Mouse (Mus musculus) forebrain, embryonic 10.5 days (tissue): Measurements from ENCODE around the gene Sdhd. TPM values are rescaled to one million over a fixed set of nuclear protein-coding genes. Genes with fewer than 3 reads are reported as not detected.

Experiments used
- DNase-seq: peaks from one replicate; pipeline ENCODE4 v3.0.0-alpha.2; 2017; ENCODE audit warnings: low spot score; ENCODE audit errors: extremely low spot score
- H3K27ac ChIP-seq: fragments of 300-500 bp; sonication (generic); 2 replicates; pipeline ENCODE4 v1.5.1; 2016; ENCODE audit warnings: mild to moderate bottlenecking
- H3K27me3 ChIP-seq: fragments of 300-500 bp; sonication (generic); 2 replicates; pipeline ENCODE4 v1.6.1; 2016; ENCODE audit warnings: mild to moderate bottlenecking; ENCODE audit not compliant: poor library complexity, severe bottlenecking
- H3K36me3 ChIP-seq: fragments of 300-500 bp; sonication (generic); replicated peaks from 2 replicates; pipeline ENCODE4 v1.6.1; 2016; ENCODE audit warnings: mild to moderate bottlenecking, moderate library complexity
- H3K4me1 ChIP-seq: fragments of 300-500 bp; sonication (generic); 2 replicates; pipeline ENCODE4 v1.6.1; 2016
- H3K4me3 ChIP-seq: fragments of 300-500 bp; sonication (generic); 2 replicates; pipeline ENCODE4 v1.5.1; 2016; ENCODE audit warnings: mild to moderate bottlenecking, moderate library complexity
- H3K9me3 ChIP-seq: fragments of 300-500 bp; sonication (generic); 2 replicates; pipeline ENCODE4 v1.6.1; 2016; ENCODE audit warnings: mild to moderate bottlenecking, moderate library complexity
- WGBS: fragments of 180-500 bp; shearing (Covaris S2); methylation state at CpG from one replicate; pipeline ENCODE4 v1.1.7; 2016; 5-methylcytosine and 5-hydroxymethylcytosine counted together
- polyA plus RNA-seq: library from polyadenylated mRNA; unstranded; fragments of >200 nt; fragmentation: Nextera tagmentation; extraction: Ambion mirVana; gene quantifications from 2 replicates; pipeline ENCODE4 v1.2.1, GENCODE M21; 2016

Gene Sdhd
- polyA plus RNA-seq, 1 experiment from 2014 or later, result 325 TPM

- H3K4me1 ChIP-seq, result peaks cover 30% of the 10 kb centered on the region
- WGBS, result under 1% methylated on average over 24 of the region's 24 CpGs
- no peak for DNase-seq
- peak overlapping the region; percentile 96 for H3K27ac ChIP-seq
- no peaks in the 10 kb centered on the region for H3K27me3 ChIP-seq
- H3K36me3 ChIP-seq, result peaks cover 56% of the 10 kb centered on the region
- no peaks in the 10 kb centered on the region for H3K9me3 ChIP-seq
- H3K4me3 ChIP-seq, result peak overlapping the region; percentile 92
These were observed 349 bp upstream of the Sdhd start for GRCm38 (mm10) chr9:50603998-50604324.

- peak overlapping the region; percentile 92 for H3K4me3 ChIP-seq
- peaks cover 56% of the 10 kb centered on the region for H3K36me3 ChIP-seq
- WGBS, result 89% methylated on average over 7 of the region's 7 CpGs
- H3K4me1 ChIP-seq, result peaks cover 30% of the 10 kb centered on the region
- no peak overlapping the region for H3K27ac ChIP-seq
- no peaks in the 10 kb centered on the region for H3K27me3 ChIP-seq
- DNase-seq, result no peak
- H3K9me3 ChIP-seq, result no peaks in the 10 kb centered on the region
These were observed 1.4 kb downstream of the Sdhd start for GRCm38 (mm10) chr9:50602055-50602845.

- DNase-seq, result no peak
- H3K36me3 ChIP-seq, result peaks cover 56% of the 10 kb centered on the region
- H3K4me1 ChIP-seq, result peaks cover 30% of the 10 kb centered on the region
- WGBS, result 92% methylated on average over 6 of the region's 6 CpGs
- no peaks in the 10 kb centered on the region for H3K9me3 ChIP-seq
- no peaks in the 10 kb centered on the region for H3K27me3 ChIP-seq
- H3K27ac ChIP-seq, result no peak overlapping the region
- no peak overlapping the region for H3K4me3 ChIP-seq
These were observed 2.1 kb downstream of the Sdhd start for GRCm38 (mm10) chr9:50601536-50601935.

- Histone ChIP-seq H3K4me3 (no peak overlapping the region), H3K9me3 (no peaks in the 10 kb centered on the region), H3K4me1 (peaks cover 7% of the 10 kb centered on the region), H3K27ac (no peak overlapping the region), H3K27me3 (no peaks in the 10 kb centered on the region), H3K36me3 (peaks cover 62% of the 10 kb centered on the region)
- WGBS, result 95% methylated on average over 8 of the region's 8 CpGs
- no peak for DNase-seq
These were observed 6.6 kb downstream of the Sdhd start for GRCm38 (mm10) chr9:50596973-50597372.

- peaks cover 55% of the 10 kb centered on the region for H3K36me3 ChIP-seq
- H3K27ac ChIP-seq, result no peak overlapping the region
- H3K4me3 ChIP-seq, result no peak overlapping the region
- WGBS, result 86% methylated on average over 12 of the region's 12 CpGs
- no peaks in the 10 kb centered on the region for H3K27me3 ChIP-seq
- no peaks in the 10 kb centered on the region for H3K4me1 ChIP-seq
- H3K9me3 ChIP-seq, result no peaks in the 10 kb centered on the region
- DNase-seq, result no peak
These were observed 8.7 kb downstream of the Sdhd start for GRCm38 (mm10) chr9:50594794-50595417.

GRCm38 (mm10) chr9:50593544-50593943 is 10.1 kb downstream of the Sdhd start:
- no peaks in the 10 kb centered on the region for H3K9me3 ChIP-seq
- H3K27ac ChIP-seq, result no peak overlapping the region
- H3K4me1 ChIP-seq, result no peaks in the 10 kb centered on the region
- H3K27me3 ChIP-seq, result no peaks in the 10 kb centered on the region
- WGBS, result 87% methylated on average over 3 of the region's 3 CpGs
- DNase-seq, result peak; percentile 19
- no peak overlapping the region for H3K4me3 ChIP-seq
- peaks cover 41% of the 10 kb centered on the region for H3K36me3 ChIP-seq

GRCm38 (mm10) chr9:50592955-50593354 is 10.7 kb downstream of the Sdhd start:
- WGBS, result 88% methylated on average over 9 of the region's 9 CpGs
- H3K4me1 ChIP-seq, result no peaks in the 10 kb centered on the region
- H3K27ac ChIP-seq, result no peak overlapping the region
- no peak overlapping the region for H3K4me3 ChIP-seq
- H3K27me3 ChIP-seq, result no peaks in the 10 kb centered on the region
- DNase-seq, result no peak
- peaks cover 36% of the 10 kb centered on the region for H3K36me3 ChIP-seq
- no peaks in the 10 kb centered on the region for H3K9me3 ChIP-seq

- H3K36me3 ChIP-seq, result peaks cover 16% of the 10 kb centered on the region
- no peaks in the 10 kb centered on the region for H3K9me3 ChIP-seq
- DNase-seq, result no peak
- H3K27ac ChIP-seq, result no peak overlapping the region
- 84% methylated on average over 10 of the region's 10 CpGs for WGBS
- no peak overlapping the region for H3K4me3 ChIP-seq
- no peaks in the 10 kb centered on the region for H3K4me1 ChIP-seq
- no peaks in the 10 kb centered on the region for H3K27me3 ChIP-seq
These were observed 12.6 kb downstream of the Sdhd start for GRCm38 (mm10) chr9:50590856-50591518.

GRCm38 (mm10) chr9:50586955-50587354 is 16.7 kb downstream of the Sdhd start:
- Histone ChIP-seq H3K27ac (no peak overlapping the region), H3K4me3 (no peak overlapping the region), H3K4me1 (no peaks in the 10 kb centered on the region), H3K27me3 (no peaks in the 10 kb centered on the region), H3K36me3 (no peaks in the 10 kb centered on the region), H3K9me3 (no peaks in the 10 kb centered on the region)
- no peak for DNase-seq
- WGBS, result 81% methylated on average over 4 of the region's 4 CpGs

GRCm38 (mm10) chr9:50585145-50585818 is 18.3 kb downstream of the Sdhd start:
- 86% methylated on average over 6 of the region's 6 CpGs for WGBS
- Histone ChIP-seq H3K9me3 (no peaks in the 10 kb centered on the region), H3K4me3 (no peak overlapping the region), H3K27me3 (no peaks in the 10 kb centered on the region), H3K27ac (no peak overlapping the region), H3K36me3 (no peaks in the 10 kb centered on the region), H3K4me1 (peaks cover 4% of the 10 kb centered on the region; the same call in 1 of the 2 replicates)
- no peak for DNase-seq

- DNase-seq, result no peak
- Histone ChIP-seq H3K9me3 (no peaks in the 10 kb centered on the region), H3K27me3 (no peaks in the 10 kb centered on the region), H3K4me3 (no peak overlapping the region), H3K4me1 (peaks cover 5% of the 10 kb centered on the region; the same call in 1 of the 2 replicates), H3K27ac (no peak overlapping the region), H3K36me3 (no peaks in the 10 kb centered on the region)
- 32% methylated on average over 4 of the region's 4 CpGs for WGBS
These were observed 23.2 kb downstream of the Sdhd start for GRCm38 (mm10) chr9:50580370-50580769.

- no peaks in the 10 kb centered on the region for H3K27me3 ChIP-seq
- no peak overlapping the region for H3K4me3 ChIP-seq
- no peak for DNase-seq
- H3K36me3 ChIP-seq, result no peaks in the 10 kb centered on the region
- H3K9me3 ChIP-seq, result no peaks in the 10 kb centered on the region
- H3K27ac ChIP-seq, result no peak overlapping the region
- H3K4me1 ChIP-seq, result no peaks in the 10 kb centered on the region
- WGBS, result 83% methylated on average over 10 of the region's 10 CpGs
These were observed 33.8 kb downstream of the Sdhd start for GRCm38 (mm10) chr9:50569599-50570525.
